Mouse (Mus musculus) erythroblast, embryonic 14.5 days (primary cell): ENCODE measurements around the gene Rgl1.

Experiments used
- GATA1 ChIP-seq: IDR thresholded peaks from 2 replicates; pipeline ENCODE4 v1.6.1; 2012; ENCODE audit warnings: low read length, inconsistent platforms, mixed read lengths
- TAL1 ChIP-seq: IDR thresholded peaks from 3 replicates; pipeline ENCODE4 v1.6.1; 2012; ENCODE audit warnings: low read length, inconsistent platforms, mixed read lengths

GRCm38 (mm10) chr1:152497581-152497980, 268.6 kb downstream of the Rgl1 start:
- no peak for TF ChIP-seq TAL1
- no peak for TF ChIP-seq GATA1
